Mouse (Mus musculus): ENCODE data around the gene Thap11. TPM values are rescaled to one million over a fixed set of nuclear protein-coding genes. Genes with fewer than 3 reads are reported as not detected.

Gene Thap11
- polyA plus RNA-seq, 1 experiment from 2014 or later: 49.7 TPM

DNA sequence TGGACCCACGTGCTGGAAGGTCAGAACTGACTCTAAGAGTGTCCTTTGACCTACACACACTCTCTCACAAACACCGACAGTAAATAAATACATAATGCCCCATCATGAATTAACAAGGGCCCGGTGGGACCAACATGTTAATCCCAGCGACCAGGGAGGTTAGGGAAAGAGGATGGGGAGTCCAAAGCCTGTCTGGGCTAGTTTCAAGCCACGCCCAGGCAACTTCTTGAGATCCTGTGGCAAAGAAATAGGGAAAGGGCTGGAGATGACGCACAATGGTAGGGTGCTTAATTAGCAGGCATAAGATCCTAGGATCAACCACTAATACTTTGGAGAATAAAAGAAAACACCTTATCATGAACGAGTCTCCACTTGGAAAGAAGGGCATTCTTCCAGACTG is 4.3 kb upstream of the Thap11 start:
- ATAC-seq: no peak
- in situ Hi-C loops (cut with MboI; ENCODE audit: low pct_unique_long_range_greater_than_20kb): no loop called here
- ChIA-PET CTCF (no interaction called here), POLR2A (no interaction called here)
- no peaks in the 10 kb centered on the region for H3K27me3 ChIP-seq
- no peak for TF ChIP-seq CTCF (IDR thresholded peaks at IDR 0.05)
- no peak for DNase-seq (ENCODE audit: low read depth, low spot score)

DNA sequence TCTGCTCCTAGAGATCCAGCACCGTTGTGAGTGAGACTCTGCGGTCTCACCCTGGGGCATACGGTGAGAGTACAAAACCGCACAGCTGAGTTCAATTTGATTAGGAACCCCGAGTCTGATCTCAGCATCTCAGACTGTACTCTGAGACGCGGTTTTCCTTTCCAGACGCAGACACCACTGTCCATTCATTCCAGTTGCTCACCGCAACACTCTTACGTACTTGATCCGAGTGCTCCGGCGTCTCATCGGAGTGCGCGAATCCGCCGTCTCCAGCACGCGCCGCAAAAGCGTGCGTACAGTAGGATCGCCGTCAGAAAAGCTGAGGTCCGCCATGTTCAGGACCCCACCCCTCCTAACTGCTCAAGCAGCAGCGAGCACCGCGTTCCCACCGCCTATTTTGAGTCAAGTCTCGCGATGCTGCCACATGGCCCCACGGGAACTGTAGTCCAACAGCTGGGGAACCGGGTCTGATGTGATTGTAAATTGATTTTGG is 3.2 kb upstream of the Thap11 start:
- no peak for TF ChIP-seq CTCF (IDR thresholded peaks at IDR 0.05)
- peak; percentile 41 for ATAC-seq
- no peak for DNase-seq (ENCODE audit: low read depth, low spot score)
- CTCF ChIA-PET: interaction anchor here (0.6 kb wide), 1 partner anchor 241 kb away, joined by 5 read pairs; no protein-coding TSS in a partner anchor
- in situ Hi-C loops (cut with MboI; ENCODE audit: low pct_unique_long_range_greater_than_20kb): no loop called here
- POLR2A ChIA-PET: no interaction called here
- no peaks in the 10 kb centered on the region for H3K27me3 ChIP-seq

DNA sequence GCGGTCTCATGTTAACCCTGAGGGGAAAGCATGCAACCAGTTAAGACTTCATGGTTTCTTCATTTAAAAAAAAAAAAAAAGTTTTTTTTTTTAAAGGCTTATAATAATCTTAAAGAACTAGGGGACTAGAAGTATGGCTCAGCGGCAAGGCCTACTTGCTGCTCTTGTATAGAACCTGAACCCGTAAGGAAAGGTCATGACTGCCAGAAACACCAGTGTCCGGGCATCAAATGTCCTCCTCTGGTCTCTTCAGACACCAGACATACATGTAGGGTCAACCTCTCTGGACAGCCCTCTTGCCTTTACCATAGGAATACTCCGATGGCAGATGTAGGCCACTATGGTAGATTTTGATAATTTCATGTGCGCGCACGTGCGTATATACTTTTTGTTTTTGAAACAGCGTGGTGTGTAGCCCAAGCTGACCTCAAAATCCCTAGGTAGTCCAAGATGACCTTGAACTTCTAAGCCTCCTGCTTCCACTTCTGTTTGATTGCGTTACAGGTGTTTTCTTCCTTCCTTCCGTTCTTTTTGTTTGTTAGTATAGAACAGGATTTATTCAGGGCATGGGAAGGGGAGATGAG is 2.7 kb upstream of the Thap11 start:
- H3K27me3 ChIP-seq: no peaks in the 10 kb centered on the region
- ChIA-PET CTCF (interaction anchor here (0.6 kb wide), 1 partner anchor 240 kb away, joined by 5 read pairs; no protein-coding TSS in a partner anchor), POLR2A (no interaction called here)
- TF ChIP-seq CTCF (IDR thresholded peaks at IDR 0.05): no peak
- no peak for ATAC-seq
- in situ Hi-C loops (cut with MboI; ENCODE audit: low pct_unique_long_range_greater_than_20kb): no loop called here
- DNase-seq (ENCODE audit: low read depth, low spot score): no peak

DNA sequence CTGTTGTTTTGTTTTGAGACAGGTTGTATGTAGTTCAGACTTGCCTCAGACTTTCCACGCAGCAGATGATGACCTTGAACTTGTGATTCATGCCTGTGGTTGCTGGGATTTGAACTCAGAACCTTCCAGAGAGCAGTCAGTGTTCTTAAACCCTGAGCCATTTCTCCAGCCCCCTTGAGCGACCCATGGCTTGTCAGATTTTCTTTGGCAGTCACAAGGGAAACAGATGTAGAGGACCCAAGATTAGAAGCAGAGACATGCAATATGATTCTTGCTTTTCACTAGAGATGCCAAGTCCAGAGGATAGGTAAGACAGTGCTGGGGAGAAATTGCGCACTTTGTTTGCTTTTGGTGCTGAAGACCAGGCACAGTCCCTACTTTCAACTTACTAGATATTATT is 1.8 kb upstream of the Thap11 start, which contains the start of gene Cenpt:
Gene Cenpt (minus strand): TSS at position 101 of the 400 bp plus-strand sequence.
- ATAC-seq (no peak), DNase-seq (ENCODE audit: low read depth, low spot score) (no peak)
- TF ChIP-seq CTCF (IDR thresholded peaks at IDR 0.05): no peak
- no peaks in the 10 kb centered on the region for H3K27me3 ChIP-seq
- in situ Hi-C loops (cut with MboI; ENCODE audit: low pct_unique_long_range_greater_than_20kb): no loop called here
- ChIA-PET CTCF (interaction anchor here (0.7 kb wide), 1 partner anchor 78 kb away, joined by 3 read pairs; no protein-coding TSS in a partner anchor), POLR2A (no interaction called here)

DNA sequence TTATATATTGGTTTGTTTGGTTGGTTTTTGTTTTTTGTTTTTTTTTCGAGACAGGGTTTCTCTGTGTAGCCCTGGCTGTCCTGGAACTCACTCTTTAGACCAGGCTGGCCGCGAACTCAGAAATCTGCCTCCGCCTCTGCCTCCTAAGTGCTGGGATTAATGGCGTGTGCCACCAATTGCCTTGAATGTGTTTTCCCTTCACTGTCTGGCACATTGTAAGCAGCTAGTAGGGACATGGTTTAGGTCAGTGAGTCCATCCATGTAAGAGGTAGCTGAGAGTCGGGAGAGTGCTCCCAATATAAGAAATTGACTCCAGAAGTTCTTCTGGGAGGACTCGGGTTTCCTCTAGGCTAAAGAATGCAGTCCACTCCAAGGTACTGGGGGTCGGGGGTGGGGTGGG is 629 bp upstream of the Thap11 start:
- ATAC-seq: no peak

DNA sequence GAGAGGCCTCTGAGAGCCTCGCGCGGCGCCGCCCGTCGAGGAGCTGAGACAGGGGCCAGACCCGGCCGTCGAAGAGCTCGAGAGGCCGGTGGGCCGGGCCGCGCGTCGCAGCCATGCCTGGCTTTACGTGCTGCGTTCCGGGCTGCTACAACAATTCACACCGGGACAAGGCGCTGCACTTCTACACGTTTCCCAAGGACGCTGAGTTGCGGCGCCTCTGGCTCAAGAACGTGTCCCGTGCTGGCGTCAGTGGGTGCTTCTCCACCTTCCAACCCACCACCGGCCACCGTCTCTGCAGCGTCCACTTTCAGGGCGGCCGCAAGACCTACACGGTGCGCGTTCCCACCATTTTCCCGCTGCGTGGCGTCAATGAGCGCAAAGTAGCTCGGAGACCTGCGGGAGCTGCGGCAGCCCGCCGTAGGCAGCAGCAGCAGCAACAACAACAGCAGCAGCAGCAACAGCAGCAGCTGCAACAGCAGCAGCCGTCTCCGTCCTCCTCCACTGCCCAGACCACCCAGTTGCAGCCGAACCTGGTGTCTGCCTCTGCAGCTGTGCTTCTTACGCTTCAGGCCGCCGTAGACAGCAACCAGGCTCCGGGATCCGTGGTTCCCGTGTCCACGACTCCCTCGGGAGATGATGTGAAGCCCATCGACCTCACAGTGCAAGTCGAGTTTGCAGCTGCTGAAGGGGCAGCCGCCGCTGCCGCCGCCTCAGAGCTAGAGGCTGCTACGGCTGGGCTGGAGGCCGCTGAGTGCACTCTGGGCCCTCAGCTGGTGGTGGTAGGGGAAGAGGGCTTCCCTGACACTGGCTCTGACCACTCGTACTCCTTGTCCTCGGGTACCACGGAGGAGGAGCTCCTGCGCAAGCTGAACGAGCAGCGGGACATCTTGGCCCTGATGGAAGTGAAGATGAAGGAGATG is 576 bp downstream of the Thap11 start:
- ChIA-PET CTCF (interaction anchor here (0.9 to 2.1 kb wide), 15 partner anchors 9 to 141 kb away, joined by 3 to 12 read pairs (median 4); partner anchors contain the start of genes Pskh1, Ranbp10 and Tsnaxip1), POLR2A (interaction anchor here (0.7 to 2.0 kb wide), 3 partner anchors 18 to 43 kb away, joined by 3 to 5 read pairs (median 4); no protein-coding TSS in a partner anchor)
- TF ChIP-seq CTCF (IDR thresholded peaks at IDR 0.05): no peak
- in situ Hi-C loops (cut with MboI; ENCODE audit: low pct_unique_long_range_greater_than_20kb): no loop called here
- ATAC-seq: peak; percentile 21
- DNase-seq (ENCODE audit: low read depth, low spot score): no peak
- no peaks in the 10 kb centered on the region for H3K27me3 ChIP-seq

More for the DNA sequence above, 629 bp upstream of the Thap11 start:
- ChIA-PET POLR2A (interaction anchor here (0.5 to 0.6 kb wide), 4 partner anchors 28 to 1082 kb away, joined by 3 to 5 read pairs (median 4); no protein-coding TSS in a partner anchor), CTCF (interaction anchor here (1.1 to 2.1 kb wide), 8 partner anchors 10 to 140 kb away, joined by 3 to 12 read pairs (median 4); partner anchors contain the start of genes Ranbp10 and Tsnaxip1)
- H3K27me3 ChIP-seq: no peaks in the 10 kb centered on the region
- in situ Hi-C loops (cut with MboI; ENCODE audit: low pct_unique_long_range_greater_than_20kb): no loop called here
- no peak for TF ChIP-seq CTCF (IDR thresholded peaks at IDR 0.05)
- no peak for DNase-seq (ENCODE audit: low read depth, low spot score)

DNA sequence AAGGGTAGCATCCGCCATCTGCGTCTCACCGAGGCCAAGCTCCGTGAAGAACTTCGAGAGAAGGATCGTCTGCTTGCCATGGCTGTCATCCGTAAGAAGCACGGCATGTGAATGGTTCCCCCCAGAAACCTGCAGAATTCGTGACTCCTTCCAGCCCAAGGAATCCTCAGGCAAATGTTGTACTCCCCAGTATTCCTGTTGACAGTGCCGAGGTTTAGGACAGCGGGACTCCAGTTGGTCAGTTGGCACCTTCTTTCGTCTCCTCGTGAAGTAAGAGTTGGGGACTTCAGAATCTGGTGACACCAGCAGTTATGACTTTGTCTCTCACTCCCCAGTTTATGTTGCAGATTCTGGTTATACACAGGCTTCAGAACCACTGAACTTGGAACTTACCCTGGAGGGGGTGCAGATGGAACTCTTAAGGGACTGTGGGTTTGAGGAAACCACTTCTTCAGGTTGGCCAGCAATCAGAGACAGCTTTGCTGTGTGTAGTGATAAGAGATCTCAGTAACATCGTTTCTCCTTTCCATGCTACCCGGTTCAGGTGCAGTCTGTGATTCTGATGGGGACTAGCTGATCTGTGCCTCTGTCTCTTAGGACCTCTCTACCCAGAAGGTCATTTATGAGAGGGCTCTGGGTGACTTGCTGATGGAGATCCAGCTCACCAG is 1.4 kb downstream of the Thap11 start:
- in situ Hi-C loops (cut with MboI; ENCODE audit: low pct_unique_long_range_greater_than_20kb): no loop called here
- no peak for TF ChIP-seq CTCF (IDR thresholded peaks at IDR 0.05)
- no peaks in the 10 kb centered on the region for H3K27me3 ChIP-seq
- no peak for DNase-seq (ENCODE audit: low read depth, low spot score)
- POLR2A ChIA-PET: interaction anchor here (0.6 to 2.0 kb wide), 3 partner anchors 17 to 102 kb away, joined by 3 to 5 read pairs (median 4); no protein-coding TSS in a partner anchor
- CTCF ChIA-PET: interaction anchor here (0.9 to 1.9 kb wide), 4 partner anchors 38 to 75 kb away, joined by 3 to 5 read pairs (median 4); partner anchors contain the start of gene Pskh1
- ATAC-seq: no peak

DNA sequence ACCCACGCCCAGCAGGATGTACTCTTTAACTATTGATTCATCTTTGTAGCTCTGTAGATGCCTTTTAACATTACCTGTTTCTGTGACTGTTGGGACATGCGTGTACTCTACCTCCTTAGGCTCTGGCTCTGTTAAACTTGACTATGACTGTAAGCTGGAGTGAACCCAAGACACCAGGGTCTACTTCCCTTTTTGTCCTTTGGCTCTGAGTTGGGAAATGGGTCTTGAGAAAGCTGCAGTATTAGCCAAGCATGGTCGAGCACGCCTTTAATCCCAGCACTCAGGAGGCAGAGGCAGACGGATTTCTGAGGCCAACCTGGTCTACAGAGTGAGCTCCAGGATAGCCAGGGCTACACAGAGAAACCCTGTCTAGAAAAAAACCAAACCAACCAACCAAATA is 3.6 kb downstream of the Thap11 start:
- no peak for TF ChIP-seq CTCF (IDR thresholded peaks at IDR 0.05)
- POLR2A ChIA-PET: interaction anchor here (1.5 kb wide), 1 partner anchor 24 kb away, joined by 3 read pairs; no protein-coding TSS in a partner anchor
- in situ Hi-C loops (cut with MboI; ENCODE audit: low pct_unique_long_range_greater_than_20kb): no loop called here

DNA sequence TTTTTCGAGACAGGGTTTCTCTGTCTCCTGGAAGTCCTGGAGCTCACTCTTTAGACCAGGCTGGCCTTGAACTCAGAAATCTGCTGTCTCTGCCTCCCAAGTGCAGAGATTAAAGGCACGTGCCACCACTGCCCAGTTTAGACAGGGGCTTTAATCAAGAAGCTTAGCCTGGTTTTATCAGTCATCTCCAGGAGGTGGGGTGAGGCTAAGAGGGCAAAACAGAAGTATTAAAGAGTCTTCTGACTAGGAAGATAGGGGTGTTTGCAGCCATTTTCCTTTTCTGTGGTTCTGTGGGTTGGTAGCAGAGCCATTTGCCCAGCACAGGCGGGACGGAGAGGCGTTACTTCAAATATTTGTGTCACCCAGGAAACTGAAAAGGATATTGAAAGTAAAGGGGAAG is 4.4 kb downstream of the Thap11 start:
- CTCF ChIA-PET: interaction anchor here (1.2 kb wide), 1 partner anchor 71 kb away, joined by 7 read pairs; no protein-coding TSS in a partner anchor
- DNase-seq (ENCODE audit: low read depth, low spot score): no peak
- no peak for ATAC-seq
- in situ Hi-C loops (cut with MboI; ENCODE audit: low pct_unique_long_range_greater_than_20kb): no loop called here
- no peak for TF ChIP-seq CTCF (IDR thresholded peaks at IDR 0.05)
- H3K27me3 ChIP-seq: no peaks in the 10 kb centered on the region
- POLR2A ChIA-PET: interaction anchor here (0.7 to 1.5 kb wide), 4 partner anchors 25 to 528 kb away, joined by 3 to 6 read pairs (median 4); no protein-coding TSS in a partner anchor

More for the DNA sequence above, 3.6 kb downstream of the Thap11 start:
- no peaks in the 10 kb centered on the region for H3K27me3 ChIP-seq
- CTCF ChIA-PET: interaction anchor here (1.2 kb wide), 1 partner anchor 72 kb away, joined by 7 read pairs; no protein-coding TSS in a partner anchor
- DNase-seq (ENCODE audit: low read depth, low spot score) (no peak), ATAC-seq (no peak)

Measured in Patski (cell line).